Mouse (Mus musculus) midbrain, embryonic 12.5 days (tissue): ENCODE measurements around the gene Bicdl2. TPM values are rescaled to one million over a fixed set of nuclear protein-coding genes. Genes with fewer than 3 reads are reported as not detected.

Experiments used
- ATAC-seq: fragments of 200-750 bp; cut with Nextera tagmentation; 2 replicates; pipeline ENCODE4 v1.8.0; 2017; ENCODE audit warnings: low read depth, moderate TSS enrichment, moderate library complexity; ENCODE audit not compliant: low FRiP score
- H3K27ac ChIP-seq: fragments of 300-500 bp; sonication (generic); replicated peaks from 2 replicates; pipeline ENCODE4 v1.5.1; 2016; ENCODE audit warnings: mild to moderate bottlenecking
- H3K27me3 ChIP-seq: fragments of 300-500 bp; sonication (generic); 2 replicates; pipeline ENCODE4 v1.6.1; 2016; ENCODE audit warnings: mild to moderate bottlenecking
- H3K36me3 ChIP-seq: fragments of 300-500 bp; sonication (generic); 2 replicates; pipeline ENCODE4 v1.6.1; 2016
- H3K4me1 ChIP-seq: fragments of 300-500 bp; sonication (generic); 2 replicates; pipeline ENCODE4 v1.6.1; 2016
- H3K4me2 ChIP-seq: fragments of 300-500 bp; sonication (generic); replicated peaks from 2 replicates; pipeline ENCODE4 v1.6.1; 2016; ENCODE audit warnings: mild to moderate bottlenecking, moderate library complexity
- H3K4me3 ChIP-seq: fragments of 300-500 bp; sonication (generic); 2 replicates; pipeline ENCODE4 v1.5.1; 2016; ENCODE audit warnings: mild to moderate bottlenecking
- H3K9ac ChIP-seq: fragments of 300-500 bp; sonication (generic); replicated peaks from 2 replicates; pipeline ENCODE4 v1.6.1; 2016; ENCODE audit warnings: mild to moderate bottlenecking, moderate library complexity
- H3K9me3 ChIP-seq: fragments of 300-500 bp; sonication (generic); 2 replicates; pipeline ENCODE4 v1.6.1; 2016; ENCODE audit warnings: mild to moderate bottlenecking
- WGBS: fragments of 180-500 bp; shearing (Covaris S2); methylation state at CpG from one replicate; pipeline ENCODE4 v1.1.7; 2016; 5-methylcytosine and 5-hydroxymethylcytosine counted together
- polyA plus RNA-seq: library from polyadenylated mRNA; unstranded; fragments of >200 nt; fragmentation: Nextera tagmentation; extraction: Ambion mirVana; gene quantifications from 2 replicates; pipeline ENCODE4 v1.2.1, GENCODE M21; 2016

Gene Bicdl2
- polyA plus RNA-seq = 0.14 and 0.26 TPM in 2 replicates

GRCm38 (mm10) chr17:23660117-23660875 lies at the start of gene Bicdl2:
Gene Bicdl2 (plus strand): TSS chr17:23660506.
- Histone ChIP-seq H3K9ac (no peak within 1 kb of the TSS), H3K27me3 (peaks cover 55% of the 10 kb centered on the region), H3K4me2 (no peak within 1 kb of the TSS), H3K36me3 (no peaks in the 10 kb centered on the region), H3K4me3 (no peak within 1 kb of the TSS), H3K27ac (no peak within 1 kb of the TSS), H3K9me3 (no peaks in the 10 kb centered on the region), H3K4me1 (peaks cover 5% of the 10 kb centered on the region; the same call in 1 of the 2 replicates)
- 7% methylated on average over 26 of the region's 27 CpGs for WGBS
- ATAC-seq = no peak

GRCm38 (mm10) chr17:23617087-23617486 lies 43.2 kb upstream of the Bicdl2 start:
- H3K27ac ChIP-seq = no peak overlapping the region
- no peaks in the 10 kb centered on the region for H3K9me3 ChIP-seq
- H3K36me3 ChIP-seq = no peaks in the 10 kb centered on the region
- no peak overlapping the region for H3K9ac ChIP-seq
- WGBS = 67% methylated on average over 9 of the region's 9 CpGs
- H3K4me1 ChIP-seq = no peaks in the 10 kb centered on the region
- H3K4me3 ChIP-seq = no peak overlapping the region
- no peak overlapping the region for H3K4me2 ChIP-seq
- no peak for ATAC-seq
- no peaks in the 10 kb centered on the region for H3K27me3 ChIP-seq

DNA sequence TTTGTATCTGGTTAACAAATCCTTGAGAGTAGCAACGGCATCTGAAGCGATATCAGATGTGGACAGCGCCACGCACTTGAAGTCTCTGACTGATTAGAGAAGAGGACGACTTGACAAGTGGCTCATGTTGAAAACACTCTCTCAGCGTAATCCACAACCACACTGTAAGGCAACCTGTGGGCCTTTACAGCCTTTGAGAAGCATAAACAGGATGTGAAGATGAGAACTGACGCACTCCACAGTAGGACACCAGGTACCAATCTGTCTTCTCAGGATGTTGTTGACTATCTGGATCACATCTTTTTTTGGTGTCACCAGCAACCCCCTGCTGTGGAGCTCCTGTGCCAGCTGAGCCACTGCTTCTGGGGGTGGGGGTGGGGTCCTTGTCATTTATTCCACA lies 40.0 kb upstream of the Bicdl2 start:
- H3K4me1 ChIP-seq = no peaks in the 10 kb centered on the region
- no peak overlapping the region for H3K9ac ChIP-seq
- H3K27ac ChIP-seq = no peak overlapping the region
- no peak for ATAC-seq
- H3K4me2 ChIP-seq = no peak overlapping the region
- H3K4me3 ChIP-seq = no peak overlapping the region
- no peaks in the 10 kb centered on the region for H3K9me3 ChIP-seq
- H3K36me3 ChIP-seq = no peaks in the 10 kb centered on the region
- H3K27me3 ChIP-seq = no peaks in the 10 kb centered on the region
- 88% methylated on average over 7 of the region's 7 CpGs for WGBS

DNA sequence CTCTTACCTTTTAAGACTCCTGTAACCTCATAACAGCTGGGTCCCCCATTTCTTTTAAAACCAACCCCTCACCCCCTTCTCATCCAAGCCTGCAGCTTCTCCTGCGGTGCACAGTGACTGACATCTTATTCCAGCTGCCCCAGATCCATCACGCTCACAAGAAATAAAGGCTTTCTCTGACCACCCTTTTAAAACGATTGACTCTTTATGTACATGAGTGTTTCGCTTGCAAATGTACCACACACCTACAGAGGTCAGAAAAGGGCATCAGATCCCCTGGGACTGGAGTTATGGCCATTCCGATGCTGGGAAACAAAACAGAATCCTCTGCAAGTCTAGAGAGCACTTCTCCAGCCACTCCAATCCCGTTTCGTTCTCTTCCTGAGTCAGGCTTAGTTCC lies 32.5 kb upstream of the Bicdl2 start:
- ATAC-seq = no peak
- no peak overlapping the region for H3K4me3 ChIP-seq
- WGBS = 33% methylated on average over 7 of the region's 7 CpGs

GRCm38 (mm10) chr17:23630195-23631020 lies 29.9 kb upstream of the Bicdl2 start:
- WGBS = 20% methylated on average over 22 of the region's 22 CpGs

More for the DNA sequence above, 32.5 kb upstream of the Bicdl2 start:
- H3K36me3 ChIP-seq = no peaks in the 10 kb centered on the region
- H3K4me2 ChIP-seq = no peak overlapping the region
- no peak overlapping the region for H3K27ac ChIP-seq
- H3K27me3 ChIP-seq = 0 out of 2 replicates have a peak, but pooled peaks cover 6% of the 10 kb centered on the region
- peaks cover 4% of the 10 kb centered on the region; the same call in 1 of the 2 replicates for H3K4me1 ChIP-seq
- no peak overlapping the region for H3K9ac ChIP-seq
- H3K9me3 ChIP-seq = no peaks in the 10 kb centered on the region

DNA sequence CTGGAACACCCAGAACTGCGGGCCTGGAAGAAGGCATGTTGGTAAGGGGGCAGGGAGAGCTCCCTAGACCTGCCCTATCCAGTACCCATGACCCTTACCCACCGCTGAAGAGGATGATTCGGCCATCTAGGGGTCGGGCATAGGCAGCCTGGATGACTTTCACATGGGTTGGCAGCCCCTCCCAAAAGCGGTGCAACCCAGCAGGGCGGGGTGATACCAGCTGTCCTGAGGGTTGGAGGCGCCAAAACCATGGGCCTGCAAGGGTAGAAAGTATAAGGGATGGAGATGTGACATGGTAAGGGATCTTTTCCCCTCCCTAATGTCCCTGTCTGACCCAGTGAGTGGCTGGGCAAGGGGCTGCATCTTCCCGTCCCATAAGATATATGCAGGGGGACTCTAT lies 29.1 kb upstream of the Bicdl2 start:
- Histone ChIP-seq H3K36me3 (no peaks in the 10 kb centered on the region), H3K27me3 (0 out of 2 replicates have a peak, but pooled peaks cover 6% of the 10 kb centered on the region), H3K4me2 (no peak overlapping the region), H3K4me3 (no peak overlapping the region), H3K27ac (no peak overlapping the region), H3K9me3 (no peaks in the 10 kb centered on the region), H3K4me1 (peaks cover 4% of the 10 kb centered on the region; the same call in 1 of the 2 replicates), H3K9ac (no peak overlapping the region)
- no peak for ATAC-seq
- 87% methylated on average over 8 of the region's 8 CpGs for WGBS

More at GRCm38 (mm10) chr17:23630195-23631020, 29.9 kb upstream of the Bicdl2 start:
- H3K9me3 ChIP-seq = no peaks in the 10 kb centered on the region
- 0 out of 2 replicates have a peak, but pooled peaks cover 6% of the 10 kb centered on the region for H3K27me3 ChIP-seq
- H3K4me2 ChIP-seq = peak overlapping the region; percentile 45
- no peaks in the 10 kb centered on the region for H3K36me3 ChIP-seq
- no peak overlapping the region for H3K27ac ChIP-seq
- H3K4me1 ChIP-seq = peaks cover 4% of the 10 kb centered on the region; the same call in 1 of the 2 replicates
- 0 out of 2 replicates have a peak overlapping the region, but pooled peaks have one; percentile 13 for H3K4me3 ChIP-seq
- peak; percentile 87 for ATAC-seq
- H3K9ac ChIP-seq = 0 out of 2 replicates have a peak overlapping the region, but pooled peaks have one; percentile 31

DNA sequence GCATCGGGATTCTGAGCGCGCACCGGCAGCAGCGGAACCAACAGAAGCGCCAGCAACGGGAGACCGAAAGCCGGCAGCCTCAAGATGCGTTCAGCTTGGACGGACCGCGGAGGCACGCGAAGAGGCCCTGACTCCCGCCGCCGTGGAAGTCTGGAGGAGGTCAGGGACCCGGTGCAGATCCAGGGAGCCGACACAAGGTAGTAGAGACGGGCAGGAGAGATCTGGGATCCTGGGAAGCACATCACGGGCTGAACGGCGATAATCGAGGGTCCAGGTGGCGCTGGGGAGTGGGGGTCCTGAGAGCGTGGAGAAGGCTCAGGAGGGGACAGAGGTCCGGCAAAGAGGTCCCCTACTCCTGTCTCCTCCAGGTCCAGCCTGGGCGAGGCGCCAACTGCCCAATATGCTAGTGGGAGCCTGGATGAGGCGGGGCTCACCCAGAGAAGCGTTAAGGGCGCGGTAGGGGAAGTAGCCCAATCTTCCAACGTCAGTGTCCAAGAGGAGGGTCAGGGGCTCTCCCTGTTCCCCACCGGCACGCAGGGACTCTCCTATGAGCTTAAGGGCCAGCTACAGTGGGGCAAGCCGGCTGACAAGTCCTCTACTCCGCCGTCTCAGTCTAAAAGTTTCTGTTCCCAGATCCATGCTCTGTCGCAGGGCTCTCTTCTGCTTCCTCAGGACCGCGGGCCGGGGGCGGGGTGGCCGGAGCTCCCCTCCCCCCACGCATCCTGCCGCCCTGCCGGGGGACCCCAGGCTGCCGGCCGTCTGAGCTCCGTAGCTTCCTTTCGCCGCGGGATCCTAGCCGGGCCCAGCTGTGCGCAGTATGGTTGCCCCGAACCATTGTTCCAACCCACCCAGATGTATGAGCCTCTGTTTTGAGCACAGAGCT lies 15.5 kb upstream of the Bicdl2 start, which contains the start of gene Mmp25:
Mmp25 (minus strand) TSS at position 665 of the 883 bp plus-strand sequence.
- Histone ChIP-seq H3K4me2 (peak within 1 kb of the TSS; percentile 70), H3K4me1 (peaks cover 11% of the 10 kb centered on the region), H3K27me3 (peaks cover 34% of the 10 kb centered on the region), H3K36me3 (no peaks in the 10 kb centered on the region), H3K9ac (peak within 1 kb of the TSS; percentile 29), H3K4me3 (peak within 1 kb of the TSS; percentile 44), H3K27ac (no peak within 1 kb of the TSS), H3K9me3 (no peaks in the 10 kb centered on the region)
- under 1% methylated on average over 57 of the region's 58 CpGs for WGBS
- peak; percentile 57; the same call in 1 of the 2 replicates for ATAC-seq

- WGBS = 25% methylated on average over 10 of the region's 10 CpGs
- H3K9ac ChIP-seq = no peak overlapping the region
- H3K27me3 ChIP-seq = peaks cover 34% of the 10 kb centered on the region
- no peak overlapping the region for H3K4me2 ChIP-seq
- H3K4me1 ChIP-seq = peaks cover 11% of the 10 kb centered on the region
- H3K9me3 ChIP-seq = no peaks in the 10 kb centered on the region
- H3K36me3 ChIP-seq = no peaks in the 10 kb centered on the region
- H3K27ac ChIP-seq = no peak overlapping the region
- no peak for ATAC-seq
- no peak overlapping the region for H3K4me3 ChIP-seq
Measured at GRCm38 (mm10) chr17:23645894-23646293, 14.4 kb upstream of the Bicdl2 start.

DNA sequence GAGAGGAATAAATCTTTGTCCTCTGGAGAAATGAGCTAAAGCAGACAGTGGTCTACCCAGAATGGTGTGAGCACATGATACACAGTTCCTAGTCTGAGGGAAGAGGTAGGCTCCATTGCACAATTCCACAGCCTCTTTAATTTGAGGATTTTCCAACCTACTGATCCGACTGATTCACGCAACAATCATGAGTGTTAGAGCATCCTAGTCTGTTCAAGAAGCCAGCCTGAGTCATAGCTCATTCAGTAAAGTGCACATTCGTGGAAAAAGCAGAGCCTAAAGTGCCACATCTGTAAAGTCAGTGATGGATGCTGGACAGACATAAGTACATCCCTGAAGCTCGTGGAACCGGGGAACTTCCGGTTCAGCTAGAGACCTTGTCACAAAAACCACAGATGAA lies 8.9 kb upstream of the Bicdl2 start:
- no peak for ATAC-seq
- peaks cover 10% of the 10 kb centered on the region for H3K27me3 ChIP-seq
- no peaks in the 10 kb centered on the region for H3K4me1 ChIP-seq
- no peak overlapping the region for H3K9ac ChIP-seq
- no peak overlapping the region for H3K4me2 ChIP-seq
- no peak overlapping the region for H3K27ac ChIP-seq
- no peaks in the 10 kb centered on the region for H3K9me3 ChIP-seq
- 80% methylated on average over 6 of the region's 6 CpGs for WGBS
- no peaks in the 10 kb centered on the region for H3K36me3 ChIP-seq
- no peak overlapping the region for H3K4me3 ChIP-seq

- Histone ChIP-seq H3K9ac (no peak overlapping the region), H3K4me3 (no peak overlapping the region), H3K27ac (no peak overlapping the region), H3K27me3 (peaks cover 6% of the 10 kb centered on the region; the same call in 1 of the 2 replicates), H3K36me3 (no peaks in the 10 kb centered on the region), H3K4me2 (no peak overlapping the region), H3K9me3 (no peaks in the 10 kb centered on the region), H3K4me1 (no peaks in the 10 kb centered on the region)
- 64% methylated on average over 2 of the region's 2 CpGs for WGBS
- ATAC-seq = no peak
Measured at GRCm38 (mm10) chr17:23653324-23653723, 7.0 kb upstream of the Bicdl2 start.

DNA sequence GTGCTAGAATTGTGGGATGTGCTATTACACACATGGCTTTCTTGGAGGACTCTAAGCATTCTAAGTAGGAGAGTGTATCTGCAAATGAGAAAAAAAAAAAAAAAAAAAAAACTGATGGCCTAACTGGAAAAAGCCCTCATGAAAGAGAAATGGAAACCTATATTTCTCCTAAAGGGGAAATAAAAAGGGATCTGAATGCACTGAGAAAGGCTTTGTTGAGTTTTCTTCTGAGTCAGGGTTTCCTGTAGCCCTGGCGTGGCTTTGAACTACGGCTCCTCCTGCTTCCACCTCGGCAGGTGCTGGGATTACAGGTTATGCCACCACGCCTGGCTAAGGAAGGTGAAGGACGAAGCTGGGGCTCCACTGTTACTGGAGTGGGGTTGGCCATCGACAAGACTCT lies 6.3 kb upstream of the Bicdl2 start:
- Histone ChIP-seq H3K27ac (no peak overlapping the region), H3K4me1 (no peaks in the 10 kb centered on the region), H3K27me3 (peaks cover 8% of the 10 kb centered on the region), H3K9me3 (no peaks in the 10 kb centered on the region), H3K36me3 (no peaks in the 10 kb centered on the region), H3K9ac (no peak overlapping the region), H3K4me3 (no peak overlapping the region), H3K4me2 (no peak overlapping the region)
- WGBS = 72% methylated on average over 6 of the region's 6 CpGs
- ATAC-seq = no peak
